Mouse (Mus musculus) olfactory bulb, adult 2 months (tissue): ENCODE measurements around the gene Prr7.

ENCODE experiments used
- CTCF ChIP-seq: fragments of 200-500 bp; IDR thresholded peaks from 2 replicates; pipeline ENCODE4 v1.5.1; 2012; ENCODE audit warnings: low read depth, mild to moderate bottlenecking, low read length, moderate library complexity; ENCODE audit not compliant: insufficient read depth
- POLR2A ChIP-seq: fragments of 200-500 bp; IDR thresholded peaks from 2 replicates; pipeline ENCODE4 v1.6.1; 2012; ENCODE audit warnings: mild to moderate bottlenecking, low read depth, low read length, moderate library complexity; ENCODE audit not compliant: insufficient read depth

DNA sequence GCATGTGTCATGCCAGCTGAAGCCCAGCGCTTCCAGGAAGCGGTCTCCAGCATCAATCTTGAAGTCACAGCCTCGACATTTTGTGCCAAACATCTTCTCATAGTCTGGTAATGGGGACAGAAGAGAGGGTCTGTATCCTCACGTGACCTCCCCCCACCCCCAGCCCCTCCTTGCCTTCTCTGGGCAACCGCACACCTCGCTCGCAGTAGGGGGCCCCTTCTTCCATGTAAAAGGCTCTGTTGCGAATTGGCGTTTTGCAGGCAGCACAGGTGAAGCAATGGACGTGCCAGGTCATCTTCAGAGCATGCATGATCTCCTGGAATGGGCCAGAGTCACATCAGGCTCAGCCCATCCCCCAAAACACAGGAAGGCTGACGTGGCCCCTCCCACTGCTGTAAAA lies 34.8 kb downstream of the Prr7 start:
- TF ChIP-seq CTCF = no peak
- no peak for TF ChIP-seq POLR2A
